Mouse (Mus musculus) thymus, adult 18-20 months (tissue): ENCODE measurements around the gene Krt33a.

ENCODE experiments used
- DNase-seq, 2 experiments: peaks; one replicate each; pipeline ENCODE4 v3.0.0; 2022; ENCODE audit warnings: mixed read lengths in 2 of 2

The Krt33a gene

GRCm38 (mm10) chr11:99985291-99986092 is 30.5 kb downstream of the Krt33a start:
- no peak for DNase-seq

GRCm38 (mm10) chr11:99983442-99983841 is 32.6 kb downstream of the Krt33a start:
- DNase-seq: no peak

GRCm38 (mm10) chr11:99982731-99983130 is 33.3 kb downstream of the Krt33a start:
- DNase-seq: no peak

- no peak for DNase-seq
Observed at GRCm38 (mm10) chr11:99978953-99979352, 37.1 kb downstream of the Krt33a start, which contains the start of gene Krtap29-1. Krtap29-1 (minus strand) TSS chr11:99979053.

GRCm38 (mm10) chr11:99965961-99966360 is 50.1 kb downstream of the Krt33a start:
- no peak for DNase-seq

- no peak for DNase-seq
Observed at GRCm38 (mm10) chr11:99964213-99964612, 51.8 kb downstream of the Krt33a start.
